Mouse (Mus musculus) kidney, adult 2 months (tissue): ENCODE results near the gene Gpr139.

Source experiments
- CTCF ChIP-seq: fragments of 200-500 bp; conservative IDR thresholded peaks from 2 replicates; pipeline ENCODE4 v1.5.1; 2011; ENCODE audit warnings: low read depth, mild to moderate bottlenecking, control low read depth, low read length, moderate library complexity, mixed read lengths; ENCODE audit not compliant: insufficient read depth, insufficient read length
- POLR2A ChIP-seq: fragments of 200-500 bp; IDR thresholded peaks from one replicate; pipeline ENCODE4 v1.6.1; 2011; ENCODE audit warnings: low read depth, low read length, control low read depth

GRCm38 (mm10) chr7:119096583-119096982 is 87.8 kb downstream of the Gpr139 start:
- no peak for TF ChIP-seq POLR2A
- TF ChIP-seq CTCF = no peak
